Mouse (Mus musculus) stomach, postnatal 0 days (tissue): ENCODE data around the gene Cdc42ep4.

Experiments
- CTCF ChIP-seq: IDR thresholded peaks from 2 replicates; pipeline ENCODE4 v1.5.1; 2016; ENCODE audit warnings: antibody characterized with exemption, low read depth, mild to moderate bottlenecking, moderate library complexity
- EP300 ChIP-seq: optimal IDR thresholded peaks from 2 replicates; pipeline ENCODE3; 2016; ENCODE audit warnings: antibody characterized with exemption

DNA sequence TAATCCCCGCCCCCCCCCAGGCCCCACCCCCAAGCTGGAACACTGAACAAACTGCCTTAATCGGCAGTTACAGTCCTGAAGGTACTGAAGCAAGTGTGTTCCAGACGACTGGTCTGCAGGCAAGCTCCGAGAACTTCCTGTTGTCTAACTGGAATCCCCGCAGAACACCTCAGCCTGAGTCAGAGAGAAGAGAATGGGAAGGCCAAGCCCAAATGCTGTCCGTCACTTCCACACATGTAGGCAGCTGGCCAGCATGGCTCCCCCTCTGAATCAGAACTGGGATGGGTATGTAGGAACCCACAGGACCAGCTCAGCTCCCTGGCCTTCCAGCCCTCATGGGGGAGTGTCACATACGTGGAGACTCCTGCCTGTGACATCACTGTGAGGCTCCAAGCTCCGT is 21.8 kb downstream of the Cdc42ep4 start:
- TF ChIP-seq CTCF (no peak), EP300 (no peak)
